Mouse (Mus musculus) B cell, adult 2 months (primary cell): ENCODE results near the gene Smtnl2.

Experiments
- DNase-seq, 2 experiments: peaks; one replicate each; pipeline ENCODE4 v3.0.0; 2022

Smtnl2 gene

DNA sequence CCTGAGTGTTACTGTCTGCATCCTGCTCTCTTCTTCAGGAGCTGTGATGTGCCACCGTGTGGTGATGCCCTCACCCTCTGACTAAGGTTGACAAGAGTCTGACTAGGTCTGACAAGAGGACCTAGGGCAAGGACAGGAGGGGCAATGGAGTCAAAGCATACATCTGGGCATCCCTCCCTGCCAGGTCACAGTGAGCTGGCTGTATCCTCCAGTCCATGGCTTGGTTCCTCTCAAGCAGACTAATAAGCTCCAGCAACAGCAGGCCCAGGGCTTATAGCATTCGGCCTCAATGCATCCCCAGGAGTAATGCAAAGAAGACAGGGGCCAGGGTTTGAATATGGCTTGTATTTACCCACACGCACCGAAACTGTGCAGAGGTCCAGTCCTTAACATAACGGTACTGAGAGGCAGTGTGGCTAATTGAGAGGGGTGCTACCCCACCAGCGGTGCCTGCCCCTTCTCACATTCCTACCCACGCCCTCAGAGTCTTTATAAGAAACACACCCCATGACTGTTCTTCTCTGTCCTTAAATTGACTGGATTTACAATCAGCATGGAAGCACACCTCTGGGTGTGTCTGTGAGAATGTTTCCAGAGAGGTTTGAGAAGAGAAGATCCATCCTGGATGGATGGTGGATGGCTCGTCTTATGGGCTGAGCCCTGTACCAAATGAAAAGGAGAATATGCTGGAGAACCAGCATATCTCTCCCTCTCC, 13.5 kb downstream of the Smtnl2 start:
- no peak for DNase-seq

- DNase-seq: no peak
Measured at GRCm38 (mm10) chr11:72397072-72397471, 14.4 kb downstream of the Smtnl2 start.

DNA sequence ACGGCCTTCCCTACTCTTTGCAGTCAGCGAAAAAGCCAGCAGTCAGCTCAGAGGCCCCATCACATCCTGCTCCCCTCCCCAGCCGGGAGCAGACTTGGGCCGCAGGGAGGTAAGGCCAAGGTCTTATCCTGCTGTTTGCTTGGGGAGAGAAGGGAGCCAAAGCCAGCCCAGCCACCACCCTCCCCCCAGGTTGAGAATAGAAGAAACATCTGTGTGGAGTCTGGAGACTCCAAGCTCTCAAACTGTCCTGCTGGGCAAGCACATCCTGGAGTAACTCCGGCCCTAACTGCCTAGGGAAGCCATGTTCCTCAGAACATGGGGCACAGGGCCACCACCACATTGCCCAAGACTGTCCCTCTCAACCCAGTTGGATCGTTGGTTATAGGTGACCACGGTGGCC, 14.9 kb downstream of the Smtnl2 start:
- no peak for DNase-seq

DNA sequence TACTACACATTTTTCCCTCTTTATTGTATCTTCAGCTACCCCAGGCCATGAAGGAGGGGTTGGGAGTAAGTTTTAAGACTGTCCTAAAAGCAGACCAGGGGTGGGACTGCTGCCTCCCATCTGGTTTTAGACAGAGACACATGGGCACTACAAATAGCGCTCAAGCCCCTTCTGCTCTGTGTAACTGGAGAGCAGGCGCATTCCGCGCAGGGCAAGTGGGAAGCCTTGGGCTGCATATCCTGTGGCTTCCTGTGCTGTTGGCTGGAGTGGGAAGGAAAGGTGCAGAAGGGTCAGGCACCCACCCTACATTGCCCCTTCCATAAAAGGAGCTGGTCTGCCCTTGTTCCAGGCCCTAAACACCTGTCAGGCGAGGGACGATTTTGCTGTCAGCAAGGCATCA, 15.9 kb downstream of the Smtnl2 start:
- DNase-seq: no peak

- DNase-seq: no peak
Measured at GRCm38 (mm10) chr11:72394694-72395093, 16.8 kb downstream of the Smtnl2 start.

DNA sequence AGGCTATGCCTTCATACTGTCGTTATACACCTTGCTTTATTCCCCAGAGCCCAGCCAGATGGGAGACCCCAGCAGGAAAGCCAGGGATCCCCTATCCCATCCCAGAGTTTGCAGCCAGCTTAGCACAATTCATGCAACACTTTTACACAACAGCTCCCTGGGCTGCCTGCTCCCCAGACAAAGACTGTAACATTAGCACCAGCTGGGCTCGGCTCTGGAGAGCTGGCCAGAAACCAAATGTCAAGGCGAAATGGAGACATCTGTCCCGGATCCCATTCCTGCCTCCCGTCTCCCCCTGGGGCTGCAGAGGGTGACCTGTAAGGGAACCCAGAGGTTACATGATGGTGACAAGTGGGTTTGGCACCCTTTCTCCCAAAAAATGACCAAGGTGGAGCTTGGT, 17.8 kb downstream of the Smtnl2 start:
- no peak for DNase-seq

- no peak for DNase-seq
Measured at GRCm38 (mm10) chr11:72393243-72393642, 18.3 kb downstream of the Smtnl2 start.

DNA sequence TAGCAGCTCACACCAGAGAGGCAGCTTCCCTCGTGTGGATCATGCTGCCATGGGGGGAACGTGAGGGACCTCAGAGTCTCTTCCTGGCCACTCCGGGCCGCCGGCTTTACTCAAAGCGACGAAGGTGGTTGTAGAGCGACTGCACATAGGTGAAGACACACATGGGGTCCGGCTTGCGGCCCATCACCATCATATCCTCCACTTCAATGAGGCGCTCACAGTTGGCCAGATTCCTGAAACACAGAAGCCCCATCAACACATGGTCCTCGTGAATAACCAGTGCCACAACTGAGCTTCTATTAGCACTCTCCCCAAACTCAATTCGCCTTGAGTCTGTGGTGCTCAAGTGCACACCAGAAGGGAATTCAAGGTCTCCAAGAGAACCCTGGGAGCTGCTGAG, 20.3 kb downstream of the Smtnl2 start:
- no peak for DNase-seq

DNA sequence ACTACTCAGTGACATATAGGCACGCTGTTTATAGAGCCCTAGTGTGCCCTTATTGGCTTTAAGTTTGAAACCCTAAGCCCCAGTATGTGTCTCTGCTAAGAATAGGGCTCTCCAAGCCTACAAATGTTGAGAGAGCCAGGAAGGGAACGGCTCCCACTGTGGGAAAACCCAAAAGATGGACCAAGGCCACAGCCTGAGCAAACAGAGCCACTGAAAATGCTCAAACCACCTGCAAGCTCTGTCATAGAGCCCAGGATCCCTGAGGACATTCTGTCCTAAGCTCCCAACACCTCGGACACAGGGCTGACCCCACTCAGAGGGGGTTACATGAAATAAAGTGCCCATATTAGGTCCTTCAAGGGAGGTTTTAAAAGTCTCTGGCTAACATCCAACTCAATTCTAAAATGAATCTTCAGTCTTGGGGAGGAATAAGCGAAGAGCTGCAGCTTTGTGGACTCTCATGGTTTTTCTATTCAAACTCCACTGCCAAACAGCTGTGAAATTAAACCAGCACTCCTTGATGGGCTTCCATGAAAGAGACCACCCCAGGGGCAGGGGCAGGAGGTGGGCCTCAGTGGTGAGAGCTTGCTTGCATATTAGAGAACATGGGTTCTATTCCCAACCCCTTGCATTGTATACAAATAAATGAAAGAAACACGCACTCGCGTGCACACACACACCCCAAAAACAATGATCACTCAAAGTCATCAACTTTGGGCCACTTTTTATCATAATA, 21.9 kb downstream of the Smtnl2 start:
- no peak for DNase-seq

- DNase-seq: no peak
Measured at GRCm38 (mm10) chr11:72388113-72388529, 23.4 kb downstream of the Smtnl2 start.

DNA sequence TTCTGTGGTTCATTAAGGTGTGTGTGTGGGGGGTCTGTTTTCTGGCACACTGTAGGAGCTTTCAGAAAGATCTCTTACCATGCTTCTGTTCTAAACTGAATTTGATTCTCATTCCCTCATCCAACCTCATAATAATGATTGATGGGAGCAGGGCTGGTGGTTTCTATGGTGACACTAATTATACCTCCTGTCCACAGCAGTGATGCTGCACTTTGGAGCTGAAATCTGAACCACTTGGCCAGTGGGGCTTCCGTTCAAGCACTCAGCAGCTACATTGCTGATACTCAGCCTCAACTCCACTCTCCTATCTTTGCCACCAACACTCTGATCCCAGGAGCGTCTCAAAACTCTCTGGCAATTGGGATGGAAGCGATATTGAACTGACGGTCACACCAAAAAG, 32.2 kb downstream of the Smtnl2 start:
- no peak for DNase-seq

DNA sequence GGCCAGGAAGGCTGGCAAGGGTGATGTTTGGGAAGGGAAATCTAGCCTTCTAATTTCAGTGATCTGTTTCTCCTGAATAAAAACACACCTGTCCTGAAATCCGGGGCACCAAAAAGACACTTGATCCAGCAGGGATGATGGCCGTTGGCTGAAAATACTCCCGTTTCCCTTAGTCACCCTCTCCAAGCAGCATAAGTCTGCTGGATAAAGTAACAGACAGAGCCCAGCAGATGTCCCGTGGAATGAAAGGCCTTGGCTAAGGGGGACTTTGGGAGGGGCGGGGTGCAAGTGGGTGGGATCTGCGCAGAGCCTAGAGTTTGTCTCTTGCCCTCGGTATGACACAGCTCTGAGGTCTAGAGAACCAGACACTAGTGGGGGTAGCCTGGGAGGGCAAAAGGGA, 33.3 kb downstream of the Smtnl2 start:
- DNase-seq: no peak

GRCm38 (mm10) chr11:72376562-72376961, 35.0 kb downstream of the Smtnl2 start:
- no peak for DNase-seq

GRCm38 (mm10) chr11:72369904-72370672, 41.4 kb downstream of the Smtnl2 start:
- DNase-seq: no peak

- DNase-seq: no peak
Measured at GRCm38 (mm10) chr11:72367934-72368674, 43.4 kb downstream of the Smtnl2 start.

DNA sequence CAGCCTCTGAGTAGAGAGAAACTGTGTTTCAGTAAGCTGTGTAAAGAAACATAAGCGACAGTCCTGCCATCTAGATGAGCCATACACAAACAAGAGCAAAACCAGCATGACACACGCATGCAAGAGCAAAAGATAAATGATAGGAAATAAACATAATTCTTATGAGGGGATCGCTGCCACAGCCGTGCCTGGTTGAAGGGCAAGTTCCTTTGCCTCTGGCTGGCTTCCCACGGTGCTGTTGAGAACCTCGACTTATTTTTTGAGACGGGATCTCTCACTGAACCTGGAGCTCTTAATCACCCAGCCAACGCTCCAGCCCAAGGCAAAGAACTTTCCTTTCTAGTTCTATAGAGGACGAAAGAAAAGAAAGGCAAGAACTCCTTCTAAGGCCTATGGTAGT, 45.4 kb downstream of the Smtnl2 start:
- no peak for DNase-seq

DNA sequence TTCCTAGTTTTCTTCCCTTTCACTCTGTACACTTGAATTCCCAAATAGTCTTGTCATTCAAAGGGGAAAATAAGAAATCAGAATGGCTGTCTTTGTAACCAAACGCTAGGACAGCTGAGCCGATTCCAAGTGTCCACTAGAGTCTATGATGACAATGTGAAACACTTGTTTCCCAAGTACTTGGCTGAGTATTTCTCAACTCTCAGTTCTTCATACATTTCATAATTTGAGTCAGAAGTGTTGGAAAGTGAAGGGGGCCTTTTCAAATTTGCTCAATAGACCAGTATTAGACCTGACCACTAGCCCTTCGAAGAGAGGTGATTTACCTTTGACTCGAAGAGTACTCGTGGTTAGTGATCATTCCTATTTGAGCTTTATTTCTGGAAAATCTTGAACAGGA, 47.0 kb downstream of the Smtnl2 start:
- DNase-seq: no peak

GRCm38 (mm10) chr11:72363523-72364240, 47.8 kb downstream of the Smtnl2 start:
- DNase-seq: no peak

GRCm38 (mm10) chr11:72362347-72362741, 49.2 kb downstream of the Smtnl2 start, which contains the start of gene Tekt1:
TSS of gene Tekt1 (minus strand) at chr11:72362442.
- no peak for DNase-seq

DNA sequence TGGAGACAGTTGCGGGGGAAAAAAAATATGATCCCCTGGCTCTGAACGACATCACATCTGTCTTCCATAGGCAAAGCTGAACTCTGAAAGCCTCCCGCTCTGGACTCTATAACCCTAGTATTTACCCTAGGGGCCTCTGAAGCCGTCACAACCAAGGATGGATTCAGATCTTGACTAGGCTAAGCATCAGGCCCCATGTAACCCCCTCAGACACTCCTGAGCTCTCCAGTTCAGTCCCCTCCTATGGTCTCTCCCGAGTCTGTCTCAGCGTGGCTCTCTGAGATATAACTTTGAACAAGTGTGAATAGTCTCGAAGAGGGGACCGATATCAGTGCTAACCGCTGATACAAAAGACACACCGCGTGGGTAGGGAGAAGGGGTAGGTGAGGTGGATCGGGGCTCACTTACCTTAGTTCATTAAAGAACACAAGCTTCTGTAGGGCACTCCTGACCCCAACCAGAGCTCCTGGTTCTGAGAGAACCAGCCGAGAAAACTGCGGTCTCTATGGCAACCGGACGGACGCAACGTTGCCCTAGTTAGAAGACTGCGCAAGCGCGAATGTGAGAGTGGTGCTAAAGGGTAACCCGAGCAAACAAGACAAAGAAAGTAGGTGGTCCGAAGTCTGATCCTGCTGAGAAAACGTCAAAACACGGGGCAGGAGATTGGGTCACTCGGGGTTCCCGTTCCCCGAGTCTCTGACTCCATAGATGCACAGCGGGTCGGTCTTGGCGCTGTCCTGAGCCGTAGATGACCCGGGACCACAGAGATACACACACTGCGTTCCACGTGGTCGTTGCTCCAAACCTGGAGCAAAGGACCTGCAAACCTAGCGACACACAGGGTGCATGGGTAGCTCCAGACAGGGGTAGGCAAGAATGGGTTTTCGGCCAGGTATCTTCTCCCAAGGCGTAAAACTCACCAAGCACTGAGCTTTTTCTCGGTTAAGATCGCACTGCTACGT, 49.8 kb downstream of the Smtnl2 start:
- DNase-seq: peak; percentile 56 to 57
